Mouse (Mus musculus) right cerebral cortex, adult 18-20 months (tissue): Measurements from ENCODE around the gene Prss1.
"Not testable (repeated sequence)": the region's sequence is repeated elsewhere in the genome, so short reads cannot be mapped to it uniquely, and the experiment has no call there.

Experiments
- DNase-seq: peaks from one replicate; pipeline ENCODE4 v3.0.0; 2022; ENCODE audit warnings: mixed read lengths

The Prss1 gene

DNA sequence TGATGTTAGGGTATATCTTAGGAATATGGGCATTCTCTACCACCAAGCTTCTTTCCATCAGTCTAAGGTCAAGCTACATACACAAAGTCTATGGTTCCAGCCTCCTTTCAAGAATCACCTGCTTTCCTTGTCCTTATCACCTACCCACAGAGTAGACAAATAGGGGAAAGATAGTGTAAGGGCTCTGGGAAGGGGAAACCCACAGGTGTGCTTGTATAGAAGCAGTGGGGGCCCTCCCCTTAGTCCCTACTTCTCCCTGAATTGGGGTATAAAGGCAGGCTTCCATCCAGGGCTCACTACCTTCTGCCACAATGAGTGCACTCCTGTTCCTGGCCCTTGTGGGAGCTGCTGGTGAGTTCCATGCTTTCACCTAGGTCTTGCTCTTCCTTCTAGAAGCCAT lies at the start of gene Prss1:
Gene Prss1, plus strand, starts transcription at position 301 of the 400 bp plus-strand sequence.
- not testable (repeated sequence) for DNase-seq

GRCm38 (mm10) chr6:41442261-41442660 lies 16.5 kb upstream of the Prss1 start:
- DNase-seq = not testable (repeated sequence)

DNA sequence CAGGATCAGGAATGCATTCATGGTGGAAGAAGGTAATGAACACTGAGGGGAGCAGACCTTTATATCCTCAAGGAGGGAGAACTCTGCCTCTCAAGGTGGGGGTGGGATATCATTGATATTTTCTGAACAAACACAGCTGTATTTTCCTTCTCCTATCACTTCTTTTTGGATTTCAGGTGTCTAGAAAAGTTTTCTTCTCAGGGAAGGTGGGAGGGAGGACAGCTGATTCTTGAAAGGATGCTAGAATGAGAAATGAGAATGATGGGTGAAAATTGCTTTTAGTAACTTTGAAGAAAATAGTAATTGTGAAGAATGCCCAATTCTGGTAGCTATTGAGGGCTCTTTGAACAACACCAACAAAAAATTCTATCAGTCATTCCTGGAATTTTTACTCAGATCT lies 12.7 kb upstream of the Prss1 start, which contains the start of gene Gm10334:
Gene Gm10334, minus strand, starts transcription at position 101 of the 400 bp plus-strand sequence.
- not testable (repeated sequence) for DNase-seq

DNA sequence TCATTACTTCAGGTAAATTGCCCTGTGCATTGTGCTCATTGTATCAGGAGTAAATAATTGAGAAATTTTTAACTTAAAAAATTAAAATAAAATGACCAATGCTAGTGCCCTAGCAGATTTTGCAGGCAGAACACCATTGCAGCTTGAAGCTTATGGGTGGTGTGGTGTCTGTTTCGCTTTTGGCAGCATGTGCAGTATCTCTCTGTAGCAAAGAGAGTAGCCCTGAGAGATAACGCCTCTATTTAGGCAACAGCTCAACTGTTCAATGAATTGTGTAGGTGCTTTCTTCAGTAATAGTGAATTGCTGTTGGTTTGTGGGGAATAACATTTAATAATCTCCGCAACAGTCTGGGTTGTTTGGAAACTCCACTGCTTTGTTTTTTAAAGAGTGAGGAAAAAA lies 40.6 kb downstream of the Prss1 start:
- DNase-seq = no peak

- DNase-seq = no peak
Observed at GRCm38 (mm10) chr6:41504915-41505314, 46.2 kb downstream of the Prss1 start.

DNA sequence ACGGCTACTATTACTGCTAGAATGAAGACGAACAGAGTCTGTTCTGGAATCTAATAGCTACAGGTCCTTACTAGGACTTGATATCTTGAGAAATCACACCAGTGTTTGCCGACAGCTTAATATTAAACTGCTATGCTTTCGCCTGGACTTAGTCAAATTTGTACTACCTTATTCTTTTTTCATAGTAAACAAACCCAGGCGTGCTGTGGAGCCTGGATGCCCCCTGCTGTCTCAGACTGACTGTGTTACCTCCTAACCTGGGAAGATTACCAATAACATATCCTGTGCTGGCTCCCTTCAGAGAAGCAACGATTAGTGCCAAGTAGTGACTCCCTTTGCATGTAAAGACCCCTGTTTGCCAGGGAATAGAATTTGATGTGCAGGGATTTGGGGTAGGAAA lies 46.6 kb downstream of the Prss1 start:
- no peak for DNase-seq
